Mouse (Mus musculus): ENCODE measurements around the gene Cnn1. TPM values are rescaled to one million over a fixed set of nuclear protein-coding genes. Genes with fewer than 3 reads are reported as not detected.

The Cnn1 gene
- total RNA-seq, 1 experiment: 25.6 TPM

DNA sequence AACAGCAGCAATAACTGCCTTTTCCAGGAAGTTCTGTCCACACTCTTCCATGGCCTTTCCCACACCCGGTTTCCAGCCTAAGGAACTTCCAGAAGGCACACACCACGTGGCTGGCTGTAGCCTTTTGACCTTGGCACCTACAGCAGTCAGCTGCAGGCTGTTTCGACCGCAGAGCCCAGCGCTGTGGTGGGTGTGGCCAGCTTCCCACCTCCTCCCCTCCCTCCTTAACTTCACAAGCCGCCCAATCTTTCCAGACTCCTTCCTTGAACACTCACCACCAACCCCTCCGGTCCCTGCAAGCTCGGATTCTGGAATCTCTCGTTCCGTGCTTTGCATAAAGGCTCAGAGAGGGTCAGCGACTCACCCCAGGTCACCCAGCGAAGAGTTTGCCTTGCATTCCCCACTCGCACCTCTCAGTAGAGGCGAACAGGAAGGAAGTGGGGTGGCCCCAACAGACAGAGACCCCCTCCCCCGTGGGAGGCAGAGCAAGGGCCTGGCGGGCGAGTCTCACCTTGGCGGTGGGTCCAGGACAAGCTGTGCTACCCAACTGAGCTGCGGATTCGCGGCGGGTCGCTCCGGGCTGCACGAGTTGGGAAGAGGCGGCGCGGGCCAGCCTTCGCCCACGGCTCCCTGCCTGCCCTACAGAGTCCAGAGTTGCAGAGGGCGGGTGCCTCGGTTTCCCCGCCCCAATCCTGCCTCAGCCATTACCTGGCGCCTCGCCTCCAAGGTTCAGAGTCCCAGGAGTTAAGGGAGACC is 32.4 kb downstream of the Cnn1 start:
- DNase-seq (ENCODE audit: low read depth, low spot score): peak; percentile 73
- peak overlapping the region; percentile 67 for H3K9ac ChIP-seq (ENCODE audit: insufficient read depth, low read depth, low read length, poor library complexity, severe bottlenecking)
- H3K4me3 ChIP-seq (ENCODE audit: insufficient read depth in 1 of 2, low read depth in 1 of 2, low read length in 2 of 2, poor library complexity in 1 of 2, severe bottlenecking in 1 of 2): peak overlapping the region; percentile 66 to 77
- peaks cover 3 to 22% of the 10 kb centered on the region in 2 experiments; a peak in 3 of 4 replicates for H3K4me1 ChIP-seq (ENCODE audit: control insufficient read depth in 2 of 2, insufficient read depth in 2 of 2, low read length in 2 of 2, poor library complexity in 1 of 2)
- no peaks in the 10 kb centered on the region for H3K9me3 ChIP-seq (ENCODE audit: control insufficient read depth, insufficient read depth, low read depth, low read length)
- no peaks in the 10 kb centered on the region for H3K36me3 ChIP-seq (ENCODE audit: control insufficient read depth, insufficient read depth, low read length, poor library complexity, severe bottlenecking)
- no peak for TF ChIP-seq ZC3H11A (IDR thresholded peaks at IDR 0.05; ENCODE audit: borderline replicate concordance, low read depth, low read length)
- TF ChIP-seq MAFK (IDR thresholded peaks at IDR 0.05; ENCODE audit: insufficient read depth, low read depth, low read length): no peak
- no peak for TF ChIP-seq HCFC1 (IDR thresholded peaks at IDR 0.05; ENCODE audit: borderline replicate concordance, insufficient read depth, low read length)
- TF ChIP-seq CHD2 (IDR thresholded peaks at IDR 0.05; ENCODE audit: low read depth, low read length): no peak
- TF ChIP-seq ZNF384 (IDR thresholded peaks at IDR 0.05; ENCODE audit: low read depth, low read length): no peak
- 0 out of 2 replicates have a peak overlapping the region, but pooled peaks have one; percentile 3 for H3K27ac ChIP-seq (ENCODE audit: insufficient read depth, low read depth, low read length, poor library complexity, severe bottlenecking)
- in situ Hi-C loops (cut with MboI; ENCODE audit: low sequenced_read_pairs in 2 of 2, unreplicated experiment in 2 of 2): no loop called here

- TF ChIP-seq ZC3H11A (IDR thresholded peaks at IDR 0.05; ENCODE audit: borderline replicate concordance, low read depth, low read length): no peak
- TF ChIP-seq CHD2 (IDR thresholded peaks at IDR 0.05; ENCODE audit: low read depth, low read length): no peak
- no peak for TF ChIP-seq MAFK (IDR thresholded peaks at IDR 0.05; ENCODE audit: insufficient read depth, low read depth, low read length)
- no peak for TF ChIP-seq ZNF384 (IDR thresholded peaks at IDR 0.05; ENCODE audit: low read depth, low read length)
- no peak for TF ChIP-seq HCFC1 (IDR thresholded peaks at IDR 0.05; ENCODE audit: borderline replicate concordance, insufficient read depth, low read length)
- Histone ChIP-seq H3K27ac (ENCODE audit: insufficient read depth, low read depth, low read length, poor library complexity, severe bottlenecking) (no peak overlapping the region), H3K9ac (ENCODE audit: insufficient read depth, low read depth, low read length, poor library complexity, severe bottlenecking) (peak overlapping the region; percentile 67; the same call in 1 of the 2 replicates), H3K4me3 (ENCODE audit: insufficient read depth in 1 of 2, low read depth in 1 of 2, low read length in 2 of 2, poor library complexity in 1 of 2, severe bottlenecking in 1 of 2) (peak overlapping the region; percentile 66 to 77), H3K4me1 (ENCODE audit: control insufficient read depth in 2 of 2, insufficient read depth in 2 of 2, low read length in 2 of 2, poor library complexity in 1 of 2) (peaks cover 2 to 19% of the 10 kb centered on the region in 2 experiments; a peak in 3 of 4 replicates), H3K36me3 (ENCODE audit: control insufficient read depth, insufficient read depth, low read length, poor library complexity, severe bottlenecking) (no peaks in the 10 kb centered on the region), H3K9me3 (ENCODE audit: control insufficient read depth, insufficient read depth, low read depth, low read length) (no peaks in the 10 kb centered on the region)
- in situ Hi-C loops (cut with MboI; ENCODE audit: low sequenced_read_pairs in 2 of 2, unreplicated experiment in 2 of 2): no loop called here
- DNase-seq (ENCODE audit: low read depth, low spot score): no peak
Observed at GRCm38 (mm10) chr9:22132220-22132619, 33.2 kb downstream of the Cnn1 start.

GRCm38 (mm10) chr9:22134246-22134890 is 35.4 kb downstream of the Cnn1 start:
- no peaks in the 10 kb centered on the region for H3K36me3 ChIP-seq (ENCODE audit: control insufficient read depth, insufficient read depth, low read length, poor library complexity, severe bottlenecking)
- no peaks in the 10 kb centered on the region for H3K9me3 ChIP-seq (ENCODE audit: control insufficient read depth, insufficient read depth, low read depth, low read length)
- in situ Hi-C loops (cut with MboI; ENCODE audit: low sequenced_read_pairs in 2 of 2, unreplicated experiment in 2 of 2): no loop called here
- TF ChIP-seq ZNF384 (IDR thresholded peaks at IDR 0.05; ENCODE audit: low read depth, low read length): no peak
- no peak for TF ChIP-seq ZC3H11A (IDR thresholded peaks at IDR 0.05; ENCODE audit: borderline replicate concordance, low read depth, low read length)
- TF ChIP-seq CHD2 (IDR thresholded peaks at IDR 0.05; ENCODE audit: low read depth, low read length): no peak
- no peak for TF ChIP-seq MAFK (IDR thresholded peaks at IDR 0.05; ENCODE audit: insufficient read depth, low read depth, low read length)
- TF ChIP-seq HCFC1 (IDR thresholded peaks at IDR 0.05; ENCODE audit: borderline replicate concordance, insufficient read depth, low read length): no peak
- peaks cover 2 to 19% of the 10 kb centered on the region in 2 experiments; a peak in 2 of 4 replicates for H3K4me1 ChIP-seq (ENCODE audit: control insufficient read depth in 2 of 2, insufficient read depth in 2 of 2, low read length in 2 of 2, poor library complexity in 1 of 2)
- no peak overlapping the region for H3K4me3 ChIP-seq (ENCODE audit: insufficient read depth in 1 of 2, low read depth in 1 of 2, low read length in 2 of 2, poor library complexity in 1 of 2, severe bottlenecking in 1 of 2)
- no peak overlapping the region for H3K9ac ChIP-seq (ENCODE audit: insufficient read depth, low read depth, low read length, poor library complexity, severe bottlenecking)
- DNase-seq (ENCODE audit: low read depth, low spot score): no peak
- no peak overlapping the region for H3K27ac ChIP-seq (ENCODE audit: insufficient read depth, low read depth, low read length, poor library complexity, severe bottlenecking)

GRCm38 (mm10) chr9:22134988-22135643 is 36.1 kb downstream of the Cnn1 start:
- in situ Hi-C loops (cut with MboI; ENCODE audit: low sequenced_read_pairs in 2 of 2, unreplicated experiment in 2 of 2): no loop called here
- no peak for TF ChIP-seq MAFK (IDR thresholded peaks at IDR 0.05; ENCODE audit: insufficient read depth, low read depth, low read length)
- TF ChIP-seq ZC3H11A (IDR thresholded peaks at IDR 0.05; ENCODE audit: borderline replicate concordance, low read depth, low read length): no peak
- no peak for TF ChIP-seq ZNF384 (IDR thresholded peaks at IDR 0.05; ENCODE audit: low read depth, low read length)
- TF ChIP-seq CHD2 (IDR thresholded peaks at IDR 0.05; ENCODE audit: low read depth, low read length): no peak
- TF ChIP-seq HCFC1 (IDR thresholded peaks at IDR 0.05; ENCODE audit: borderline replicate concordance, insufficient read depth, low read length): no peak
- Histone ChIP-seq H3K27ac (ENCODE audit: insufficient read depth, low read depth, low read length, poor library complexity, severe bottlenecking) (no peak overlapping the region), H3K4me3 (ENCODE audit: insufficient read depth in 1 of 2, low read depth in 1 of 2, low read length in 2 of 2, poor library complexity in 1 of 2, severe bottlenecking in 1 of 2) (no peak overlapping the region), H3K4me1 (ENCODE audit: control insufficient read depth in 2 of 2, insufficient read depth in 2 of 2, low read length in 2 of 2, poor library complexity in 1 of 2) (peaks cover 2 to 19% of the 10 kb centered on the region in 2 experiments; a peak in 2 of 4 replicates), H3K9ac (ENCODE audit: insufficient read depth, low read depth, low read length, poor library complexity, severe bottlenecking) (no peak overlapping the region), H3K9me3 (ENCODE audit: control insufficient read depth, insufficient read depth, low read depth, low read length) (no peaks in the 10 kb centered on the region), H3K36me3 (ENCODE audit: control insufficient read depth, insufficient read depth, low read length, poor library complexity, severe bottlenecking) (no peaks in the 10 kb centered on the region)
- DNase-seq (ENCODE audit: low read depth, low spot score): no peak
